Mouse (Mus musculus): ENCODE results near the gene Otos.

DNA sequence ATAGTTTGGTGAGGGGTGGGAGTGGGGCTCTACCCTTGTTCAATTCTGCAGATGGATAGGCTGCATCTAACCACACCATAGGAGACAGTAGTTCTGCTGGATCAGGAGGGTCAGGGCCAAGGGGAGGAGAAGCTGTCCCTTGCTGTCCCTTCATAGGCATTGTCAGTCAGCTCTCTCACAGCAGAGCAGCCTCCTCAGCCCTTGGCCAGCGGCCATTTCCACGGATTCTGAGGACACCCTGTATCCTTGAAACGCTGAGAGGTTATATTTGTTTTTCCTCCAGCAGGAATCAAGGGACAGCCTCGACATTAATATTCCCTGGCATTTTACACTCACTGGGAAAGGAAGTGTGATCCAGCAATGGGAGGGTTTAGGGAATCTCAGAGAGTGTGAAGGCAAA is 30.3 kb downstream of the Otos start:
- TF ChIP-seq CTCF (IDR thresholded peaks at IDR 0.05; ENCODE audit: extremely low read depth, insufficient read length, insufficient replicate concordance, low read depth, low read length) (no peak), POLR2A (IDR thresholded peaks at IDR 0.05; ENCODE audit: low read depth, low read length) (no peak)
